Mouse (Mus musculus) CD4-positive naive resting alpha-beta T cell, adult 76 days (primary cell): Measurements from ENCODE around the gene C3ar1. TPM values are rescaled to one million over a fixed set of nuclear protein-coding genes. Genes with fewer than 3 reads are reported as not detected.

Source experiments
- total RNA-seq: library from RNA; stranded (reverse); gene quantifications from one replicate; pipeline ENCODE4 v1.2.4, GENCODE M21; 2023

The C3ar1 gene
- not detected for total RNA-seq

GRCm38 (mm10) chr6:122855955-122856354, at the start of gene C3ar1:
Gene C3ar1, minus strand, starts transcription at chr6:122856161.

GRCm38 (mm10) chr6:122873871-122874719, 18.1 kb upstream of the C3ar1 start, which contains the start of gene Necap1:
Gene Necap1, plus strand, starts transcription at chr6:122874474.

GRCm38 (mm10) chr6:122819306-122820070, 36.5 kb downstream of the C3ar1 start, which contains the start of gene Foxj2:
Gene Foxj2, plus strand, starts transcription at chr6:122819914.

GRCm38 (mm10) chr6:122801301-122801800, 54.6 kb downstream of the C3ar1 start, which contains the start of gene Slc2a3:
Gene Slc2a3, minus strand, starts transcription at chr6:122801640.

Other genes starting within 250 kb of the C3ar1 start
- not detected for gene Gdf3, start 246.1 kb downstream of the C3ar1 start, total RNA-seq
- not detected for gene Dppa3, start 229.8 kb downstream of the C3ar1 start, total RNA-seq
- not detected for gene Nanog, start 148.7 kb downstream of the C3ar1 start, total RNA-seq
- 23.5 TPM for gene Slc2a3, start 54.5 kb downstream of the C3ar1 start, total RNA-seq
- gene Foxj2, start 36.2 kb downstream of the C3ar1 start, total RNA-seq: 35.7 TPM
- 59.5 TPM for gene Necap1, start 18.3 kb upstream of the C3ar1 start, total RNA-seq
- 2.4 TPM for gene Clec4a1, start 65.7 kb upstream of the C3ar1 start, total RNA-seq
- 1.00 TPM for gene Clec4a3, start 96.4 kb upstream of the C3ar1 start, total RNA-seq
- not detected for gene Clec4a4, start 134.2 kb upstream of the C3ar1 start, total RNA-seq
- gene Clec4b1, start 193.8 kb upstream of the C3ar1 start, total RNA-seq: not detected